Mouse (Mus musculus) neutrophil, adult 83 days (primary cell): Measurements from ENCODE around the gene Thap4. TPM values are rescaled to one million over a fixed set of nuclear protein-coding genes. Genes with fewer than 3 reads are reported as not detected.

Experiments used
- total RNA-seq, 2 experiments: library from RNA; stranded (reverse); gene quantifications; one replicate each; pipeline ENCODE4 v1.2.4; 2023

Gene Thap4
- total RNA-seq = 10 to 100 TPM; 24.2 to 29.2 TPM

DNA sequence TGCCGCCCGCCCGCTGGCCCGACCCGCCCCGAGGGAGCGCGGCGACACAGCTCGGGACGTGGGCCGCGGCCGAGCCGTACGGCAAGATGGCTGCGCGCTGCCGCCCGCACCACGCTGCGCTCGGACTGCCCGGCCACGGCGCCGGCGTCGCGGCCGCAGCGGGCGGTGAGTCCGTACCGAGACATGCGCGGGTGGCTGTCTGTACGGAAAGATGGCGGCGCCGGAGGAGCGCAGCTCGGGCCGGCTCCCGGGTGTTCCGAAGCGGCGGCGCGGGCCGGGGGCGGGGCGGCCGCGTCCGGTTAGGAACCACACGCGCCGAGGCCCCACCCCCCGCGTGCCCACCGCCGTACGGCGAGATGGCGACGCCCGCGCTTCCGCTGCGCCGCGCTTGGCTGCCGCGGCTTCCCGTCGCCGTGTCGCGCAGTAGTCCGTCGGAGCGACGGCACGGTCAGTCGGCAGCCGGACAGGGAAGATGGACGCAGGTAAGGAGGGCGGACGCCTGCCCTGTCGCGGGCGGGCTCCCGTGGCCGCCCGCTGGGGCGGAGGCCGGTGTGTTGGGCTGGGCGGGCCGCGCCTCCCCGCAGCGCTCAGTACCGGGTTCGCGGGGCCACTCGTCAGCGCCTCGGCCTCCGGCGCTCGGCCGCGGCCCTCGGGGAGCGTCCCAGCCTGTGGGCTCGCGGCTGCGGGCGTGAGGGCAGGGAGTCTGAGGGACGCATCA is at the start of gene Thap4:
TSS of gene Thap4 (minus strand) at position 292 of the 718 bp plus-strand sequence.

GRCm38 (mm10) chr1:93803556-93804507 is 49.2 kb upstream of the Thap4 start, which contains the start of gene Ing5:
Ing5 (plus strand) TSS chr1:93803965.

DNA sequence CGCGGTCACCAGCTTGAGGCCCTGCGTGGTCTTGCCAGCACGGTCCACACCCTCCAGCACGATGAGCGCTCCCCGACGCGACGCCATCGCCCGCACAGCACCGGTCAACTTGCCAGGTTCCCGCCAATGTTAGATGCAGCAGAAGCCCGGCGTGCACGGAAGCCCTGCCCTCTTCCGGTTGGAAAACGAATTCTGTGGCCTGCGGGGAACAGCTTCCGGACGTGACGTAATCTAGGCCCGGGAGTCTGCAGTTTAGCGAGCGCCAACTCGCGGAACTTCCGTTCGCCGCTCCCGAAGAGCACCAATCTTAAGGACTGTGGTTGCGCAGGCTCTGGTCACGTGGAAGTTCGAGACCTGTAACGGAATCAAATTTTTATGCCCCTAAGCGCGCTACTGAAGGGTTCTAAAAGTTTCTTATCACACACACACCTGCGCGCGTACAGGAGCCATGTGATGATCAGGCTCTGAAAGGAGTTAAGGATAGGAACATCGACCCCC is 47.1 kb upstream of the Thap4 start, which contains the start of gene Dtymk:
TSS of gene Dtymk (minus strand) at position 194 of the 498 bp plus-strand sequence.

GRCm38 (mm10) chr1:93751290-93751689 is 3.4 kb downstream of the Thap4 start, which contains the start of gene Atg4b:
Atg4b (plus strand) TSS chr1:93751500.

DNA sequence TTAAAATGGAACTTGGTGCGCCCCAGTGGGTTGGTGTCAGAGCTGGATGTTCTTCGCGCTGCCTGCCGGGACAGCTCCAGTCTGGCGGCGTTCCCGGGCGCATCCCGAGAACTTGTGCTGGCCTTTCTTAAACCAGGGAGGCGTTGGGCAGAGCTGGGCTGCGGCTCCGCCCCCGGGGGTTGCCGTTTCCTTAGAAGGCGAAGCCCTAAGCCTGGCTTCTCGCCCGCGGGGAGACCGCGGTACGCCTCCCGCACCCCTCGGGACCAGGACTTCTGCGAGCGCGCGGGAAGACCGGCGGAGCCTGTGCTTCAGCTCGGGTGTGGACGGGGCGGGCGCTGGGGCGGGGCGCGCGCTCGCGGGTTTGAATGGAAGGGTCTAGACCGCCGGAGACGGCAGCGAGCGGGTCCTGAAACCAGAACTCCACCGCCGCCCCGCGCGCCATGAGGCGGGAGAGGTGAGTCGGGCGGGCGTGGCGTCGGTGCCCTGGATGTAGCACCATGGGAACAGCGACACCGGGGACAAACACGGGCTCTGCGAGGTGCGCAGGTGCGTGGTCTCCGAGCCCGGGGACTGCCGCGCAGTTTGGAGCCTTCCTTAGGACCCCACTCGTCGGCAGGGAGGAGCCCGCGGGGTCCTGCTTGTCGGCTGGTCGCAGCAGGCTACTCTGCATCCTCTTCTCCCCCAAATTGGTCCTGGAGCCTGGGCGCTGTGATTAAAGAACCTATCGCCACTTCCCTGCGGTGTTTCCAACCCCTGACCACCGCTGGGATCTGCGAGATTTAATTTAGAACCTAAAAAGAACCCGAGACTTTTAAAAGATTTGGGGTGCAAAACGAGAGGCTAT is 69.0 kb downstream of the Thap4 start, which contains the start of gene Bok:
TSS of gene Bok (plus strand) at position 260 of the 844 bp plus-strand sequence.

DNA sequence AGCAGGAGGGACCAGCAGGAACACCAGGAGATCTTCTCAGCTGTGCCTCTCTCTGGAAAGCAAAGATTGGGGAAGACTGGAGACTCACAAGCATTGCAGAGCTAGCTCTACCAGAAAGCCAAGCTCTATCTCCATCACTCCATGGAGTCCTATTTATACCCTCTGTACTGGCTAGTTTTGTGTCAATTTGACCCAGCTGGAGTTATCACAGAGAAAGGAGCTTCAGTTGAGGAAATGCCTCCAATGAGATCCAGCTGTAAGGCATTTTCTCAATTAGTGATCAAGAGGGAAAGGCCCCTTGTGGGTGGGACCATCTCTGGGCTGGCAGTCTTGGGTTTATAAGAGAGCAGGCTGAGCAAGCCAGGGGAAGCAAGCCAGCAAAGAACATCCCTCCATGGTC is 96.1 kb downstream of the Thap4 start, which contains the start of gene Stk25:
TSS of gene Stk25 (minus strand) at position 101 of the 400 bp plus-strand sequence.

Other genes with a start within 250 kb of the Thap4 start
- 1 to 10 TPM; 2.0 to 2.5 TPM for gene Farp2, start 242.8 kb downstream of the Thap4 start, total RNA-seq
- 10 to 100 TPM; 43.5 to 45.4 TPM for gene Stk25, start 96.2 kb downstream of the Thap4 start, total RNA-seq
- not detected for gene Bok, start 69.2 kb downstream of the Thap4 start, total RNA-seq
- 10 to 100 TPM; 62.3 to 66.9 TPM for gene Atg4b, start 3.4 kb downstream of the Thap4 start, total RNA-seq
- gene Dtymk, start 47.1 kb upstream of the Thap4 start, total RNA-seq = 10 to 100 TPM; 58.5 to 63.6 TPM
- gene Ing5, start 49.1 kb upstream of the Thap4 start, total RNA-seq = 10 to 100 TPM; 20.7 to 22.5 TPM
- 10 to 100 TPM; 16.6 to 24.6 TPM for gene D2hgdh, start 70.0 kb upstream of the Thap4 start, total RNA-seq
- not detected for gene Gal3st2, start 106.4 kb upstream of the Thap4 start, total RNA-seq
- gene Gal3st2b, start 163.4 kb upstream of the Thap4 start, total RNA-seq = under 1 TPM in 1 of 2 experiments, not detected in 1; 0.24 TPM
- gene Gal3st2c, start 235.6 kb upstream of the Thap4 start, total RNA-seq = not detected